Comparison of ENCODE assay signal across 10 mouse cellular contexts in genomic region chr7:116335133-116335532, GRCm38 (mm10). TPM values are rescaled to one million over a fixed set of nuclear protein-coding genes. Genes with fewer than 3 reads are reported as not detected.
DNase-seq lines count a peak whose midpoint lies in the region; ATAC-seq and TF ChIP-seq lines count a peak whose summit lies in the region.
"Had no signal": no experiment of that assay in that cellular context is flagged by ENCODE, and none has a peak within 500 bp of the region (broad histone marks: within the 10 kb centered on the region; RNA-seq: fewer than 3 reads in every experiment).

No protein-coding gene starts in this region.

- H3K9me3 ChIP-seq in kidney, embryonic 16.5 days (ENCODE audit: low read length) = no peaks in the 10 kb centered on the region
- no peaks in the 10 kb centered on the region for H3K9me3 ChIP-seq in embryonic facial prominence, embryonic 10.5 days
- H3K9me3 ChIP-seq in hindbrain, embryonic 15.5 days = no peaks in the 10 kb centered on the region

- no peak overlapping the region for H3ac ChIP-seq in myocyte (ENCODE audit: control insufficient read depth, insufficient read length)

- no peak for ATAC-seq in kidney, embryonic 16.5 days (ENCODE audit: low FRiP score, low TSS enrichment)
- no peak for ATAC-seq in hindbrain, embryonic 15.5 days (ENCODE audit: low FRiP score, low read depth)
- ATAC-seq in megakaryocyte-erythroid progenitor cell, adult 5-6 weeks (replicated peaks; ENCODE audit: low FRiP score, low TSS enrichment, poor library complexity, severe bottlenecking) = no peak

- H3K9ac ChIP-seq in kidney, embryonic 16.5 days (replicated peaks; ENCODE audit: low read length) = no peak overlapping the region
- 0 out of 2 replicates have a peak overlapping the region, but pooled peaks have one; percentile 98 for H3K9ac ChIP-seq in hindbrain, embryonic 15.5 days

- no peak overlapping the region for H3K27ac ChIP-seq in kidney, embryonic 16.5 days (ENCODE audit: low read length)
- no peak overlapping the region for H3K27ac ChIP-seq in embryonic facial prominence, embryonic 10.5 days (replicated peaks)
- H3K27ac ChIP-seq in hindbrain, embryonic 15.5 days (replicated peaks) = no peak overlapping the region

- H3K4me1 ChIP-seq in kidney, embryonic 16.5 days (ENCODE audit: insufficient read depth, low read length) = peaks cover 14% of the 10 kb centered on the region
- H3K4me1 ChIP-seq in embryonic facial prominence, embryonic 10.5 days = peaks cover 23% of the 10 kb centered on the region
- H3K4me1 ChIP-seq in hindbrain, embryonic 15.5 days (replicated peaks) = peaks cover 22% of the 10 kb centered on the region

- DNase-seq in kidney, adult 18-20 months = no peak
- no peak for DNase-seq in embryonic facial prominence, embryonic 10.5 days (ENCODE audit: low spot score)
- no peak for DNase-seq in thymus, postnatal 36 days
- DNase-seq in kidney, adult 11 months = no peak
- DNase-seq: kidney, adult 2 months; spleen, adult 18-20 months had no signal

- no peak for TF ChIP-seq POLR2A in myocyte (IDR thresholded peaks at IDR 0.05; ENCODE audit: insufficient read length, low read depth)

- H3K36me3 ChIP-seq in kidney, embryonic 16.5 days (ENCODE audit: insufficient read depth, low read length) = peaks cover 30% of the 10 kb centered on the region
- H3K36me3 ChIP-seq in embryonic facial prominence, embryonic 10.5 days (replicated peaks) = peaks cover 50% of the 10 kb centered on the region
- peaks cover 30% of the 10 kb centered on the region for H3K36me3 ChIP-seq in hindbrain, embryonic 15.5 days
- H3K36me3 ChIP-seq in myocyte (ENCODE audit: control insufficient read depth, insufficient read depth) = peaks cover 36% of the 10 kb centered on the region

- no peaks in the 10 kb centered on the region for H3K27me3 ChIP-seq in kidney, embryonic 16.5 days (ENCODE audit: insufficient read depth, low read length)
- no peaks in the 10 kb centered on the region for H3K27me3 ChIP-seq in embryonic facial prominence, embryonic 10.5 days (replicated peaks; ENCODE audit: low read depth, poor library complexity, severe bottlenecking)
- H3K27me3 ChIP-seq in hindbrain, embryonic 15.5 days = no peaks in the 10 kb centered on the region
- H3K27me3 ChIP-seq in myocyte (ENCODE audit: control insufficient read depth, insufficient read depth, insufficient read length) = no peaks in the 10 kb centered on the region

- peak overlapping the region; percentile 89 for H3K4me3 ChIP-seq in kidney, embryonic 16.5 days (ENCODE audit: low read length)
- peak overlapping the region; percentile 96 for H3K4me3 ChIP-seq in embryonic facial prominence, embryonic 10.5 days
- H3K4me3 ChIP-seq in hindbrain, embryonic 15.5 days = peak overlapping the region; percentile 98
- peak overlapping the region; percentile 94 for H3K4me3 ChIP-seq in myocyte

- H3K79me2 ChIP-seq in myocyte (ENCODE audit: control insufficient read depth, insufficient read depth) = peaks cover 33% of the 10 kb centered on the region

- WGBS in kidney, embryonic 16.5 days = 74% methylated on average over 6 of the region's 6 CpGs
- WGBS in embryonic facial prominence, embryonic 10.5 days = 85% methylated on average over 6 of the region's 6 CpGs
- WGBS in hindbrain, embryonic 15.5 days = 68% methylated on average over 6 of the region's 6 CpGs

- peak overlapping the region; percentile 72 for H3K4me2 ChIP-seq in kidney, embryonic 16.5 days (replicated peaks; ENCODE audit: low read depth, low read length)
- H3K4me2 ChIP-seq in hindbrain, embryonic 15.5 days = peak overlapping the region; percentile 67
- H3K4me2 ChIP-seq in myocyte (ENCODE audit: low read depth) = peak overlapping the region; percentile 86

TF ChIP-seq in myocyte, 11 proteins besides CTCF, POLR2A, EP300 and RAD21:
- TF ChIP-seq REST (IDR thresholded peaks at IDR 0.05; ENCODE audit: insufficient read depth, insufficient read length) = no peak
- no peak for TF ChIP-seq MYOD1 (IDR thresholded peaks at IDR 0.05; ENCODE audit: control insufficient read depth in 1 of 3, insufficient read length in 2 of 3, low read depth in 2 of 3)
- TF ChIP-seq TCF3 (IDR thresholded peaks at IDR 0.05; ENCODE audit: insufficient read length, low read depth) = no peak
- TF ChIP-seq USF1 (IDR thresholded peaks at IDR 0.05; ENCODE audit: low read depth) = no peak

RNA-seq across cellular contexts. Expression of gene Rps13, which starts 1.1 kb away (rescaled TPM):
- 644 and 729 TPM in 2 replicates for polyA plus RNA-seq in kidney, embryonic 16.5 days (2015; fragmentation: Nextera tagmentation; extraction: Ambion mirVana)
- 818 and 844 TPM in 2 replicates for polyA plus RNA-seq in embryonic facial prominence, embryonic 10.5 days (2016; fragmentation: Nextera tagmentation; extraction: Ambion mirVana)
- polyA plus RNA-seq in hindbrain, embryonic 15.5 days (2015; fragmentation: Nextera tagmentation; extraction: Ambion mirVana) = 480 and 532 TPM in 2 replicates
- polyA plus RNA-seq in myocyte (2012; fragmentation: generic; extraction: Trizol) = 1,874 TPM
- 3,141 and 3,255 TPM in 2 replicates for total RNA-seq in megakaryocyte-erythroid progenitor cell, adult 5-6 weeks (2014; fragmentation: Nextera tagmentation)
- total RNA-seq in megakaryocyte-erythroid progenitor cell, adult 5-6 weeks (2017) = 4,519 and 5,406 TPM in 2 replicates

RNA-seq across cellular contexts. Expression of gene Plekha7, which starts 27.0 kb away (rescaled TPM):
- polyA plus RNA-seq in kidney, embryonic 16.5 days (2015; fragmentation: Nextera tagmentation; extraction: Ambion mirVana) = 13.1 and 13.8 TPM in 2 replicates
- 14.9 and 17.0 TPM in 2 replicates for polyA plus RNA-seq in embryonic facial prominence, embryonic 10.5 days (2016; fragmentation: Nextera tagmentation; extraction: Ambion mirVana)
- 9.4 and 10.3 TPM in 2 replicates for polyA plus RNA-seq in hindbrain, embryonic 15.5 days (2015; fragmentation: Nextera tagmentation; extraction: Ambion mirVana)
- polyA plus RNA-seq in myocyte (2012; fragmentation: generic; extraction: Trizol) = 2.6 TPM
- total RNA-seq in megakaryocyte-erythroid progenitor cell, adult 5-6 weeks (2014; fragmentation: Nextera tagmentation) = 0.82 and 1.6 TPM in 2 replicates
- 0.42 and 0.72 TPM in 2 replicates for total RNA-seq in megakaryocyte-erythroid progenitor cell, adult 5-6 weeks (2017)
